Mouse (Mus musculus) stomach, postnatal 0 days (tissue): ENCODE data around the gene Plekha1. TPM values are rescaled to one million over a fixed set of nuclear protein-coding genes. Genes with fewer than 3 reads are reported as not detected.

ENCODE experiments used
- ATAC-seq: fragments of 200-750 bp; cut with Nextera tagmentation; 2 replicates; pipeline ENCODE4 v1.8.0; 2017; ENCODE audit not compliant: low FRiP score, low TSS enrichment
- DNase-seq: peaks from one replicate; pipeline ENCODE4 v3.0.0-alpha.2; 2016; ENCODE audit warnings: low spot score
- H3K27ac ChIP-seq: fragments of 300-500 bp; sonication (generic); replicated peaks from 2 replicates; pipeline ENCODE4 v1.5.1; 2014; ENCODE audit warnings: mild to moderate bottlenecking, control low read depth
- H3K27me3 ChIP-seq: fragments of 300-500 bp; sonication (generic); 2 replicates; pipeline ENCODE4 v1.6.1; 2014; ENCODE audit warnings: low read length; ENCODE audit not compliant: control insufficient read depth, insufficient read depth
- H3K36me3 ChIP-seq: fragments of 300-500 bp; sonication (generic); 2 replicates; pipeline ENCODE4 v1.6.1; 2014; ENCODE audit warnings: low read length, mixed read lengths; ENCODE audit not compliant: control insufficient read depth, insufficient read depth
- H3K4me1 ChIP-seq: fragments of 300-500 bp; sonication (generic); replicated peaks from 2 replicates; pipeline ENCODE4 v1.6.1; 2014; ENCODE audit warnings: antibody characterized with exemption; ENCODE audit not compliant: control insufficient read depth, insufficient read depth
- H3K4me2 ChIP-seq: fragments of 300-500 bp; sonication (generic); replicated peaks from 2 replicates; pipeline ENCODE4 v1.6.1; 2014; ENCODE audit warnings: low read depth, mild to moderate bottlenecking, control low read depth, moderate library complexity
- H3K4me3 ChIP-seq: fragments of 300-500 bp; sonication (generic); 2 replicates; pipeline ENCODE4 v1.5.1; 2014; ENCODE audit warnings: low read depth, low read length, control low read depth
- H3K9ac ChIP-seq: fragments of 300-500 bp; sonication (generic); 2 replicates; pipeline ENCODE4 v1.6.1; 2014; ENCODE audit warnings: mild to moderate bottlenecking, low read length, control low read depth, mixed read lengths
- H3K9me3 ChIP-seq: fragments of 300-500 bp; sonication (generic); 2 replicates; pipeline ENCODE4 v1.6.1; 2016; ENCODE audit warnings: low read length; ENCODE audit not compliant: control insufficient read depth
- CTCF ChIP-seq: IDR thresholded peaks from 2 replicates; pipeline ENCODE4 v1.5.1; 2016; ENCODE audit warnings: antibody characterized with exemption, low read depth, mild to moderate bottlenecking, moderate library complexity
- EP300 ChIP-seq: optimal IDR thresholded peaks from 2 replicates; pipeline ENCODE3; 2016; ENCODE audit warnings: antibody characterized with exemption
- WGBS: fragments of 180-500 bp; shearing (Covaris S2); extraction: QIAGEN DNeasy Blood & Tissue Kit; methylation state at CpG from one replicate; pipeline ENCODE4 v1.1.7; 2014; 5-methylcytosine and 5-hydroxymethylcytosine counted together
- polyA plus RNA-seq: library from polyadenylated mRNA; unstranded; fragments of >200 nt; fragmentation: Nextera tagmentation; extraction: Ambion mirVana; gene quantifications from 2 replicates; pipeline ENCODE4 v1.2.1, GENCODE M21; 2015

The Plekha1 gene
- 32.1 and 34.1 TPM in 2 replicates for polyA plus RNA-seq

DNA sequence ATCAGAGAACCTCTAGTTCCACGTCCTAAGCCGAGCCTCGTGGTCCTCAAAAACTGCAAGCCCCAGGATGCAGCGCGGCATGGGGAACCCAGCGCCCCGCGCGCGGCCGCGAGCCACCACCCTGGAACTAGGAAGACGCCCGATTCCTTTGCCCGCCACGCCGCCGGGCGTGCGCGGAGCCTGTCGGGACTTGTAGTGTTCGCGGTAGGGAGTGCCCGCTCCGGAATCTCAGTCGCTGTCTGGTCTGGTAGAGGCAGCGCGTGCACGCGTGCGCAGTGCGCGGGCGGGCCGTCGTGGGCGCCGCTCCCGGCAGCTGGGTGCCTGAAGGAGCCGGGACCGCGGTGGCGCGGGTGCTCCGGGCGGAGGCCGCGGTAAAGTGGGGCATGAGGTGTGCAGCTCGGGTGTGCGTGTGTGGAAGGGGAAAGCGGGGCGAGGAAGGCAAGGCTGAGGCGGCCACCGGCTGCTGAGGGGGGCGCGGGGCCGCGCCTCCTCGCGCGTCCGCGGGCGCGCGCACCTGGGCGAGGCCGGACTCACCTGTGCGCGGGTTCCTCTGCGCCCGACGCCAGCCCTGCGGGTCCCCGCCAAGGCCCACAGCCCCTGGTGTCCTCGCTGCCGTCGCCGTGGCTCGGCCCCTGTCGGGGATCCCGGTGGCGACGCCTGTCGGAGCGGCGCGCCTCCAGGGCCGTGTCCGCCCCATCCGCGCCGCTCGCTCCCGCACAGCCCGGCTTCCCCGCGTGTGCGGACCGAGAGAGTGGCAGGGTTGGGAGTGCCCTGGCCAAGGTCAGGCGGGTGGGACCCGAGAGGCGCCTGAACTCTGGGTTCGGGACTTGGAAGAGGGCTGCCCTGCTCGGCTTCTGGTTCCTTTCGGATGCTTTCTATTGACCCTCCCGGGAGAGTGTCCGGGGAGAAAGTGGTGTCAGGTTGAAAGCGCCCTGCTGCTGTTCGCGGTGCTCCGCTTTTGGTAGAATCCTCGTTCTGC is at the start of gene Plekha1:
TSS of gene Plekha1 (plus strand) at position 144 of the 979 bp plus-strand sequence.
- H3K4me3 ChIP-seq = peak within 1 kb of the TSS; percentile 90
- DNase-seq = peak; percentile 98
- peak within 1 kb of the TSS; percentile 54 for H3K4me2 ChIP-seq
- TF ChIP-seq EP300 = no peak
- TF ChIP-seq CTCF = peak; percentile 28
- H3K9me3 ChIP-seq = no peaks in the 10 kb centered on the region
- peak within 1 kb of the TSS; percentile 90 for H3K27ac ChIP-seq
- H3K36me3 ChIP-seq = no peaks in the 10 kb centered on the region
- under 1% methylated on average over 91 of the region's 114 CpGs for WGBS
- H3K9ac ChIP-seq = peak within 1 kb of the TSS; percentile 86
- no peaks in the 10 kb centered on the region for H3K4me1 ChIP-seq
- no peaks in the 10 kb centered on the region for H3K27me3 ChIP-seq
- peak; percentile 99 for ATAC-seq

DNA sequence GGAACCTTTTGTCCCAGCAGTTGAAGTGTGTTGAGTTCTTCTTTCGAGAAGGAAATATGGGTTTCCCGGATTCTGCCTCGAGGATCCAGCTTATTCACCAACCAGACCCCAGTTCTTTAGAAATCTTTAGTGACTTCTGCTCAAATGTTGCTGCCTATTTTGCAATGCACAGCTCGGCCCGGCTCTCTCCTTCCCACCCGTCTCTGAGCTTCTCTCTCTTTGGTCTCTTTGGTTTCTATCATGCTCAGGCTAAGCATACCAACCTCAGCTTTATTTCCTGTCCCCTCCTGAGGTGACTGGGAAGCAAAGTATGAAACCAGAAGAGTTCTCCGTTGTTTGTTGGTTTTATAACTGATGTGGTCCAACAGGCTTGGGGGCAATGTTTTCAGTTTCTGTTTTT is 49.3 kb upstream of the Plekha1 start:
- 81% methylated on average over 7 of the region's 7 CpGs for WGBS
- Histone ChIP-seq H3K4me1 (no peaks in the 10 kb centered on the region), H3K4me2 (no peak overlapping the region), H3K36me3 (no peaks in the 10 kb centered on the region), H3K27ac (no peak overlapping the region), H3K9ac (no peak overlapping the region), H3K9me3 (no peaks in the 10 kb centered on the region), H3K4me3 (no peak overlapping the region), H3K27me3 (no peaks in the 10 kb centered on the region)
- ATAC-seq (no peak), DNase-seq (no peak)
- TF ChIP-seq EP300 (no peak), CTCF (no peak)

DNA sequence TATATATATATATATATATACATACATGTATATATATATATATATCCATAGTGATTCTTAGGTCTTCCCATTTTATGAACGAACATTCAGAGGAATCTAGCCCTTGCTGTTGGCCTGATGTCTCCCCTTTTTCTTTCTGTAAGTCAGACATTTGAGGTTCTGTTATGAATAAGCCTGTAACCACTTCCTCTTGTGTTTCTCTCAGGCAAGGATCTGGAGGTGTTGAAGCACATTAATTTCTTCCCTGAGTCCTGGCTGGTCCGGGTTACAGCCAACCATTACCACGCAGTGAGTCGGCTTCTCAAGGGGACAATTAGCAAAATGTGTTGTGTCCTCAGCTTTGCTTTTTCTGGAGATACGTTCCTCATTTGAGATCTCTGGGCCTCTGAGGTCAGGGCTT is 46.7 kb upstream of the Plekha1 start:
- Histone ChIP-seq H3K9ac (no peak overlapping the region), H3K36me3 (no peaks in the 10 kb centered on the region), H3K27me3 (no peaks in the 10 kb centered on the region), H3K9me3 (no peaks in the 10 kb centered on the region), H3K27ac (no peak overlapping the region), H3K4me2 (no peak overlapping the region), H3K4me3 (no peak overlapping the region), H3K4me1 (no peaks in the 10 kb centered on the region)
- TF ChIP-seq EP300 = no peak
- TF ChIP-seq CTCF = no peak
- DNase-seq = no peak
- no peak for ATAC-seq
- 72% methylated on average over 5 of the region's 5 CpGs for WGBS

DNA sequence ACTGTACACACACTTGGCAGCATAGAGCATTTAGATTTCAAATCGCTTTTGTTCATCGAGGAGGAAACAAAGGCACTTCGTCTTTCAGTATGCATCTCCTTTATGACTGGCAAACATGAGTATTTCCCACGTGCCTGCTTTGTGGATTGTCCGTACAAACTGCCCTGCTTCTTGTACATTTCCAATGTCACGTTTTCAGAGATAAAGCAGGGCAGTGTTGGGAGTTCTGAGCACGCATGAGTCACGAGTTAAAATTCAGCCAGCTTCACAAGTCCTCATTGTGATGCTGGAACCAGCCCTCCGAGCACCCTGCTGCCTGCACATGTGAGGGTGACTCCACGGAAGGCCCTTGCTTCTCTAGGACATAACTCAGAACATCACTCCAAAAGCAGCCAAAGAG is 45.9 kb upstream of the Plekha1 start:
- ATAC-seq (peak; percentile 73), DNase-seq (peak; percentile 40)
- H3K9me3 ChIP-seq = no peaks in the 10 kb centered on the region
- H3K4me1 ChIP-seq = no peaks in the 10 kb centered on the region
- WGBS = 44% methylated on average over 10 of the region's 10 CpGs
- TF ChIP-seq EP300 (no peak), CTCF (no peak)
- no peak overlapping the region for H3K9ac ChIP-seq
- no peak overlapping the region for H3K27ac ChIP-seq
- H3K4me3 ChIP-seq = no peak overlapping the region
- H3K36me3 ChIP-seq = no peaks in the 10 kb centered on the region
- H3K27me3 ChIP-seq = no peaks in the 10 kb centered on the region
- H3K4me2 ChIP-seq = no peak overlapping the region

DNA sequence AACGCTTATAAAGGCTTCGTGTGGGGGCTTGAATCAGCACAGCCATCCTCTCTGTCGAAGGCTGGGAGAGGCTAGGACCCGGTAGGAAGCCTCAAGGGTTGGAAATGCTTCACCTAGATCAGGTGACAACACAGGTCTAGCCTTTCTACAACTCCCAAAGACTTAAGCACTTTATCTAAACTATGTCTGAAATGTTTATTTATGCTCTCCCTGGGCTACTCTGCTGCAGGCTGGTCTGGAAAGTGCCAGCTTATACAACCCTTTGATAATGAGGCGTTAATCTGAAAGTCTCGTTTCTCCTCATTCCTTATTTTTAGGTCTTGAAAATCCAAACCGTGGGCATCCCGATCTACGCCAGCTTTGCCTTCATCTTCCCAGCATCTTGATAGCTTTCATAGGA is 41.6 kb upstream of the Plekha1 start:
- H3K9me3 ChIP-seq = no peaks in the 10 kb centered on the region
- no peaks in the 10 kb centered on the region for H3K27me3 ChIP-seq
- H3K4me3 ChIP-seq = no peak overlapping the region
- DNase-seq (no peak), ATAC-seq (no peak)
- WGBS = 33% methylated on average over 9 of the region's 9 CpGs
- no peak overlapping the region for H3K9ac ChIP-seq
- no peaks in the 10 kb centered on the region for H3K4me1 ChIP-seq
- H3K36me3 ChIP-seq = no peaks in the 10 kb centered on the region
- TF ChIP-seq EP300 (no peak), CTCF (no peak)
- H3K4me2 ChIP-seq = no peak overlapping the region
- no peak overlapping the region for H3K27ac ChIP-seq

DNA sequence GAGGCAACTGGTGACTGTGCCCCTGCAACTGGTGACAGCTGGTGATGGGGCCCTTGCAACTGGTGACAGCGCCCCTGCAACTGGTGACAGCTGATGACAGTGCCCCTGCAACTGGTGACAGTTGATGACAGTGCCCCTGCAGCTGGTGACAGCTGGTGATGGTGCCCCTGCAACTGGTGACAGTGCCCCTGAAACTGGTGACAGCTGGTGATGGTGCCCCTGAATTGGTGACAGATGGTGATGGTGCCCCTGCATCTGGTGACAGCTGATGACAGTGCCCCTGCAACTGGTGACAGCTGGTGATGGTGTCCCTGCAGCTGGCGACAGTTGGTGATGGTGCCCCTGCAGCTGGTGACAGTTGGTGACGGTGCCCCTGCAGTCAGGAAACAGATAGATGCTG is 39.2 kb upstream of the Plekha1 start:
- Histone ChIP-seq H3K9me3 (no peaks in the 10 kb centered on the region), H3K9ac (no peak overlapping the region), H3K4me2 (no peak overlapping the region), H3K27me3 (no peaks in the 10 kb centered on the region), H3K4me3 (no peak overlapping the region), H3K36me3 (no peaks in the 10 kb centered on the region), H3K27ac (no peak overlapping the region), H3K4me1 (no peaks in the 10 kb centered on the region)
- WGBS = 74% methylated on average over 3 of the region's 3 CpGs
- ATAC-seq (no peak), DNase-seq (no peak)
- no peak for TF ChIP-seq CTCF
- TF ChIP-seq EP300 = no peak
